Mouse (Mus musculus): ENCODE data around the gene Bcar3. TPM values are rescaled to one million over a fixed set of nuclear protein-coding genes. Genes with fewer than 3 reads are reported as not detected.
A peak's percentile ranks its signal among the peaks of the same experiment; 100 is the strongest.

The Bcar3 gene
- polyA plus RNA-seq, 1 experiment from 2014 or later, result 13.8 TPM

DNA sequence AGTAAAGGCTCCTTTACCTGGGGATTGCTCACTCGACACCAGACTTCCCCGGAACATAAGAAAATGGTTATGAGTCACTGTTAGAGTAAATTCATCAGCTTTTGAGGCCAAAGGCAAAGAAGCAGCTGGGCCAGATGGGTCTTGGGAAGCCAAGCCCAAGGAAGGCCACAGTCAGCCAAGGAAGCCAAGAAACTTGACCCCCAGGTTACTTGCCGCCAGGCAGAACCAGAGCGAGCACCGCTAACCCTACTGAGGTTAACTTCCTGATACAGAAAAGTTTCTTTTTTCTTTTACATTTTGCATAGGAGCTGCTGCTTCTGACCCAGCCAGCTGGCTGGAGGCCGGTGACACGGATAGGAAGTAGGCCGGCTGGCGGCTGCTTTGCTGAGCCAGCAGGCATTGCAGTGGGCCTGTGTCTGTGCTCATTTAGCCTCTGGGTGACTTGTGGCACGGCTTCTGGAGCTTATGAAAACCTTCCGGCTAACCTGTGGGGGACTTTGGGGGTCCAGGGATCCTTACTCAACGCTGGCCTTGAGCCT, 100.0 kb downstream of the Bcar3 start:
- no peak overlapping the region for H3K27ac ChIP-seq
- H3K4me1 ChIP-seq, result peaks cover 7% of the 10 kb centered on the region; the same call in 1 of the 2 replicates
- H3K4me2 ChIP-seq, result no peak overlapping the region
- ATAC-seq (replicated peaks; ENCODE audit: low FRiP score), result no peak
- 76% methylated on average over 12 of the region's 12 CpGs for WGBS
- no peak overlapping the region for H3K9ac ChIP-seq
- no peaks in the 10 kb centered on the region for H3K27me3 ChIP-seq
- H3K36me3 ChIP-seq, result no peaks in the 10 kb centered on the region
- H3K9me3 ChIP-seq (replicated peaks), result no peaks in the 10 kb centered on the region
- H3K4me3 ChIP-seq (replicated peaks), result no peak overlapping the region

DNA sequence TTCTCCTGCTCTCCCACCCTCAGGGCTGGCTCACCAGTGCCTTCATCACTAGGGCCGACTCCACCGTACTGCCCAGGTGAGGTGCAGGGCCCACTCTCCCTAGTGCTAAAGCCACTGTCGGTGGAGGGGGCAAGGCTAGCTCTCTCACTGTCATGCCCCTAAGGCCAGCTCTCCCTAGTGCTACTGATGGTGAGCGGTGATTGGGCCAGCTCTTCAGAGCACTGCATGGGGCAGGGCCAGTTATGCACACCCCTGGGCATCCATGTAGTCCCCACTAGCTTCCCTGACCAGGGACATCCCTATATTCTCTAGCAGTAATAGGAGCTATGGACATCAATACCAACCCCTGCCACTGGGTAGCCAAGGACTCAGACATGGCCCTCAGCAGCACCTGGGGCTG, 103.0 kb downstream of the Bcar3 start:
- ATAC-seq (replicated peaks; ENCODE audit: low FRiP score), result peak; percentile 50; the same call in 1 of the 2 replicates
- WGBS, result 88% methylated on average over 4 of the region's 4 CpGs
- no peaks in the 10 kb centered on the region for H3K27me3 ChIP-seq
- H3K9ac ChIP-seq, result no peak overlapping the region
- no peak overlapping the region for H3K27ac ChIP-seq
- H3K36me3 ChIP-seq, result no peaks in the 10 kb centered on the region
- no peaks in the 10 kb centered on the region for H3K9me3 ChIP-seq (replicated peaks)
- H3K4me3 ChIP-seq (replicated peaks), result no peak overlapping the region
- H3K4me2 ChIP-seq, result no peak overlapping the region
- H3K4me1 ChIP-seq, result peaks cover 15% of the 10 kb centered on the region

DNA sequence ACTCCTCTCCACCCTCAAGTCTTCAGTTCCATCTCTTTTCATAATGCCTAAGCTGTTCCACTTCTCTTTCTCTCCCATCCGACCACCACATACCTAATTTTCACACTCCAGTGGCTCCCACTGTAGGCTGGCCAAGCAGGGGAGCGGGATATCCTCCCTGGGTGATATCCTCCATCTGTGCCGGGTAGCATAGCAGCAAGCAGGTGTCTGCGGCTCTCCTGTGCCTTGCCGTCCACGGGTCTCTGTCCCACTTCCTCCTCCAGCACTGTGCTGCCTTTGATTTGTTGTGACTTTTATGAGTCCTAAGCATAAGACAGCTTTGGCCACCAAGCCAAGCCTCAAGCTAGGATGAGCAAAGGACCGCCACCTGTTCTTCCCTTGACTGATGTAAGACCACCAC, 103.5 kb downstream of the Bcar3 start:
- Histone ChIP-seq H3K4me2 (no peak overlapping the region), H3K27ac (no peak overlapping the region), H3K4me1 (peaks cover 19% of the 10 kb centered on the region), H3K27me3 (no peaks in the 10 kb centered on the region), H3K9me3 (replicated peaks) (no peaks in the 10 kb centered on the region), H3K4me3 (replicated peaks) (no peak overlapping the region), H3K9ac (no peak overlapping the region), H3K36me3 (no peaks in the 10 kb centered on the region)
- WGBS, result 62% methylated on average over 7 of the region's 7 CpGs
- ATAC-seq (replicated peaks; ENCODE audit: low FRiP score), result no peak

DNA sequence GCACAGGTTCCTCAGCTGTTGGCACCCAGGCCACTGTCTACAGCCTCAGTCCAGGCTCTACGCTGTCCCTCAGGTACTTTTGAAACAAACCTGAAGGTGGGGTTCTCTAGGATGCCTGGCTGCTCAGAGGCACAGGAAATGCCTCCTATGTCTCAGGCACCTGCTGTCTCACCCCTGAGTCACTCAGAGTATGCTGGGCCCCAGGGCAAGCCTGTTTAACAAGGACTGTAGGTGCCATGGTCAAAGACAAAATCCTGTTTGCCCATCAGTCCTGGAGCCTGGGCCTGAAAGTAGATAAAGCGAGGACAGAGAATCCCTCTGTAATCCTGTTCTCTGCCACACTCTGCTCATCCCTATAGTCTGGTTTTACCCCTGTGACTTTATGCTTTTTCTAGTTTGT, 107.1 kb downstream of the Bcar3 start:
- no peaks in the 10 kb centered on the region for H3K9me3 ChIP-seq (replicated peaks)
- 89% methylated on average over 2 of the region's 2 CpGs for WGBS
- no peaks in the 10 kb centered on the region for H3K27me3 ChIP-seq
- H3K4me1 ChIP-seq, result peaks cover 11% of the 10 kb centered on the region
- no peak overlapping the region for H3K27ac ChIP-seq
- no peak overlapping the region for H3K4me2 ChIP-seq
- no peak overlapping the region for H3K9ac ChIP-seq
- ATAC-seq (replicated peaks; ENCODE audit: low FRiP score), result no peak
- no peaks in the 10 kb centered on the region for H3K36me3 ChIP-seq
- H3K4me3 ChIP-seq (replicated peaks), result no peak overlapping the region

DNA sequence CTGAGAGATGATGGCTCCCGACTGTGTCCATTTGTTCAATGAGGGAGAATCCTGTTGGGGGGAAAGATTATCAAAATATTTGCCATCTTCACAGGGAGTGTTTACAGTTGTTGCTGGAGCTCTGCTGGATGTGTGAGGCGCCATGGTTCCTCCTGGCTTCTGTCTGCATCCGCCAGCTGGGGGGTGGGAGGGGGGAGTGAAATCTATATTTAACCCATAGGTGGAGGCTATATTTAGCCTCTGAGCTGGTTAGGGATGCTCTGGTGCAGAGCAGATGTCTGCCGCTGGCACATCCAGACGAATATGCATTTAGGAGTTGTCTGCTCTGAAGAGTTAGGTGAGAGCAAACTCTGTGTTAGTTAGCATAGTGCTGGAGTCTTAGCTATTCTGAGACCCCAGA, 108.2 kb downstream of the Bcar3 start:
- Histone ChIP-seq H3K36me3 (no peaks in the 10 kb centered on the region), H3K27ac (no peak overlapping the region), H3K9me3 (replicated peaks) (no peaks in the 10 kb centered on the region), H3K9ac (no peak overlapping the region), H3K27me3 (no peaks in the 10 kb centered on the region), H3K4me3 (replicated peaks) (no peak overlapping the region), H3K4me2 (no peak overlapping the region), H3K4me1 (peaks cover 17% of the 10 kb centered on the region)
- WGBS, result 43% methylated on average over 5 of the region's 5 CpGs
- no peak for ATAC-seq (replicated peaks; ENCODE audit: low FRiP score)

DNA sequence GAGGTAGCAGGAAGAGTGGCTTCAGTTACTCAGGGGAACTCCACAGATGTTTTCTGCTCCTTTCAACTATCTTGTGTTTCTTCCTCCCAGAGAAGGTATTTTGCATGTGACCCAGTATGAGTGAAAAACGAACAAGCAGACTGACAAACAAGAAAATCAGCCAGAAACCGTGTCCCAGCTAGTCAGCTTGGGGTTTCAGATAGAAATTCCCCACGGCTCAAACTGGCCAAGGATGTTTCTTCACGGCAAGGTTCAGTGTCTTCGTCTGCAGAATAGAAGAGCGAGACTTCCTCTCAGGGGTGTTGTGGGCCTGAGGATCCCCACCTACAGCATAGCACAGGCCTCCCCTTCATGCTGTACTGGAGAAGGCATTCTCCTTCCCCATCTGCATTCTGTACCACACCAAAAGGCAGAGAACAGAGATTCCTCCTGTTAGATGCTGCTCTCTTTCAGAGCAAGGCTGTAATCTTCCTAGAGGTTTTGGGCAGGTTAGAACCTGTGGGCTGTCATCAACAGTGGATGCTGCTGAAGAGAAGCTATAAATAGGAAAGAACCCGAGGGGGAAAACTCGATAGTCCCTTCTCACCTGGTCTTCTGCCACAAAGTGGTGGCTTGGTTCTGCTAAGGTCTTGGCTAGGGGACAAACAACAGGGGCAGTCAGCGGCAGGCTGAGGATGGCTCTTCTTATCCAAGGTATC, 110.1 kb downstream of the Bcar3 start:
- H3K4me2 ChIP-seq, result no peak overlapping the region

DNA sequence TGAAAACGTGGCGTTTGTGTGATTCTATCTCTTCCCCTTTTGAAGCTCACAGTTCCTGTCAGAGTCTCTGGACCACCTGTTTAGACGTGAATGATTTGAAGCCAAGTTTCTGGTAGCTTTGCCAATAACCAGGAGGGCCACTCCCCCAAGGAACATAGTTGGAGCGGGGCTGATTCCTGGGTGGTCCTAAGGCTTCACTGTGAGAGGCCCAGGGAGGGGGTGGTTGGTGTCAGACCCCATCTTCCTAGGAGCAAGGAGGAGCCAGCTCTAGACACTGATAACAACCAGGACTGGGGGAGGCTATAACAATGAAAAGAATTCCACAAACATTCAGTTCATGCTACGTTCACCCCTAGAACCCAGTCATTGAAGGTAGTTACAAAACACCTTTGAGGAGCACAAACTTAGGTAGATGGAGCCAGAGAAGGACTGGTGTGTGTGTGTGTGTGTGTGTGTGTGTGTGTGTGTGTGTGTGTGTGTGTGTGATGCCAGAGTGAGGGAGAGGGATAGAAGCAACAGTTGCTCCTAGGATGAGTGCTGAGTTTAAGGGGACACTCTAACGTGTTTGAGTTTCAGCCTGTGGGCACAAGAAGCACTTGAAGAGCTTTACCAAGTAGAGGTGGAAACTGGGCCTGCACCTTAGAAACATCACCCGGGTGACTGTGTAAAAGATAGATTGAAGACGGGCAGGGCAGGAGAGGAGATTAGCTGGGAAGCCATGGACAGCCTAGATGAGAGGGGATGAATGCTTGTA, 111.4 kb downstream of the Bcar3 start:
- 58% methylated on average over 8 of the region's 8 CpGs for WGBS
- H3K27ac ChIP-seq, result no peak overlapping the region
- no peak for ATAC-seq (replicated peaks; ENCODE audit: low FRiP score)

More for the DNA sequence above, 110.1 kb downstream of the Bcar3 start:
- Histone ChIP-seq H3K27ac (no peak overlapping the region), H3K4me1 (peaks cover 20% of the 10 kb centered on the region), H3K36me3 (no peaks in the 10 kb centered on the region), H3K4me3 (replicated peaks) (no peak overlapping the region), H3K27me3 (no peaks in the 10 kb centered on the region), H3K9me3 (replicated peaks) (no peaks in the 10 kb centered on the region), H3K9ac (no peak overlapping the region)
- WGBS, result 74% methylated on average over 9 of the region's 9 CpGs
- no peak for ATAC-seq (replicated peaks; ENCODE audit: low FRiP score)

DNA sequence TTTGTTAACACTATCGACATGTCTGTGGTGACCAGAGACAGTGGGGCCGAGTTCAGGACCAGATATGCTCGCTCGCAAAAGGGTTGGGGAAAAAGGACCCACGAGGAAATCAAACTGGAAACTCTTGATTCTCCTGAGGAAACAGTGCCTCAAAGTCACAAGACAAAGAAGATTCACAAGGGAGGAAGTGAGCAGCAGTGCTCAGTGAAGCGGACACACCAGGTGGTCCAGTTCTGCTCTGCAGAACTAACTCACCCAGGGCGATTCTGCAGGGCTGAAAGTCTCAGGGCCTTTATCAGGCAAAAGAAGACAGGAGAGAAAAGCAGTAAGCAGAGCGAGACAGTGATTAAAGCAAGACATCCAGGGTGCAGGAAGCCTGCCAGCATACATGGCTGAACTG, 112.5 kb downstream of the Bcar3 start:
- Histone ChIP-seq H3K4me2 (no peak overlapping the region), H3K9me3 (replicated peaks) (no peaks in the 10 kb centered on the region), H3K4me1 (peaks cover 22% of the 10 kb centered on the region), H3K4me3 (replicated peaks) (no peak overlapping the region), H3K27me3 (no peaks in the 10 kb centered on the region), H3K9ac (no peak overlapping the region), H3K27ac (no peak overlapping the region), H3K36me3 (no peaks in the 10 kb centered on the region)
- no peak for ATAC-seq (replicated peaks; ENCODE audit: low FRiP score)
- 67% methylated on average over 8 of the region's 8 CpGs for WGBS

More for the DNA sequence above, 111.4 kb downstream of the Bcar3 start:
- H3K9ac ChIP-seq, result no peak overlapping the region
- H3K4me3 ChIP-seq (replicated peaks), result no peak overlapping the region
- no peaks in the 10 kb centered on the region for H3K9me3 ChIP-seq (replicated peaks)
- H3K27me3 ChIP-seq, result no peaks in the 10 kb centered on the region
- H3K36me3 ChIP-seq, result no peaks in the 10 kb centered on the region
- no peak overlapping the region for H3K4me2 ChIP-seq
- peaks cover 22% of the 10 kb centered on the region for H3K4me1 ChIP-seq

DNA sequence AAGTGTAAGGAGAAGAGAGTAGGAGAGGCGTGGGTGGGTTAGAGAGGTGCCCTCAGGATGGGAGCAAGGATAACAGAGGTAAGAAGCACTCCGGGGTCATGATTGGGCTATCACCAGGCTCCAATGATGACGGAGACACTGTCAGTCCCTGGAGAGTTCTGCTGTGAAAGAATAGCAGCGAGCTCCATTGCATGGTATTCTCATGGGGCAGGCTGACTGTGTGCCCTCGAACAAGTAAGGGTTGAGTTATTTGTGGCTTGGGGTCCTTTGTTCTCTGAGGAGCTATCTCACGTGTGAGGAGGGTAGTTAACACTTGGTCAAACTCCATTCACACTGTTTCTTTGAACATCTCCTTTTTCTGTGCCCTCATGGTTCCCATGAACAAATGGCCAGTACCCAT, 113.8 kb downstream of the Bcar3 start:
- Histone ChIP-seq H3K4me3 (replicated peaks) (no peak overlapping the region), H3K4me1 (peaks cover 14% of the 10 kb centered on the region), H3K27ac (no peak overlapping the region), H3K9me3 (replicated peaks) (no peaks in the 10 kb centered on the region), H3K27me3 (peaks cover 3% of the 10 kb centered on the region; the same call in 1 of the 2 replicates), H3K9ac (no peak overlapping the region), H3K36me3 (no peaks in the 10 kb centered on the region), H3K4me2 (no peak overlapping the region)
- ATAC-seq (replicated peaks; ENCODE audit: low FRiP score), result no peak
- WGBS, result 75% methylated on average over 6 of the region's 6 CpGs

DNA sequence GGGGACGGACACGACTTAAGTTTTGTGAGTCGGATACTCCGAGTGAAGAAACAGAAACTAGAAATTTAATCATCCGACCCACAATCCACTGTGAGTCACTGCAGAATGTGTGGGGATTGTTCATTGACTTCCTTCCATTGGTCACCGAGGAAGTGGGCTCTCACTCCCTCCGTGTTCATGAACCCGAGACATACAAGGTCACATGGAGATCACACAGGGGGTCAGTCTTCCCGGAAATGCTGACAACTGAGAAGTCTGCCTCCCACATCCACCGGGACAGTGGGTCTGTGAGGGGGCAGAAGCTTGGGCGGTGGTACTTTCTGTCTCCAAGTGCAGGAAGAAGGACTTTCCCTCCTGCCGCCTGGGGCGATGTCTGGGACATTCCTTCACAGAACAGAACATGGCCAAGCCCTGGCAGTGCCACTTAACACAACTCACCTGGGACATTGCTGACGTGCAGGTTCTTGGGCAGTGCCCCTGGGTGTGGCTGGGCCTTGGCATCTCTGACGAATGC, 114.9 kb downstream of the Bcar3 start:
- Histone ChIP-seq H3K27ac (no peak overlapping the region; the same call in 1 of the 2 replicates), H3K4me1 (peaks cover 17% of the 10 kb centered on the region), H3K9me3 (replicated peaks) (no peaks in the 10 kb centered on the region), H3K4me2 (peak overlapping the region; percentile 37), H3K4me3 (replicated peaks) (no peak overlapping the region), H3K27me3 (peaks cover 3% of the 10 kb centered on the region; the same call in 1 of the 2 replicates), H3K9ac (no peak overlapping the region), H3K36me3 (no peaks in the 10 kb centered on the region)
- peak; percentile 40; the same call in 1 of the 2 replicates for ATAC-seq (replicated peaks; ENCODE audit: low FRiP score)
- 31% methylated on average over 15 of the region's 15 CpGs for WGBS

DNA sequence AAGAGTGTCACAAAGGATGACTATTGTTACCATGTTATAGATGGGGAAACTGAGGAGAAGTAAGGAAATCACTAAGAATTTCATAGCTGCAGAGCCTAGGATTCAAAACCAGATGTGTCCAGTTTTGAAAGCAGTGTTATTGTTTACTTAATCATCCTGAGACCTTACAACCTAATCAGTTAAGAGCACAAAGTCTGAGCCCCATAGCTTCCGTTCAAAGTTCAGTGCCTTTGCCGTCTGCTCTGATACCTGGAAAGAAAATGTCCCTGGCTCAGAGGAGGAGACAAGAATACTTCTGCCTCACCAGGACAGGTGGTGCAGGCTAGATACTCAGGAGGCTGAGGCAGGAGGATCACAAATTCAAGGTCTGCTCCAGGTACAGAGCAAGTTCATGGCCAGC, 117.7 kb downstream of the Bcar3 start:
- peaks cover 27% of the 10 kb centered on the region for H3K4me1 ChIP-seq
- H3K27me3 ChIP-seq, result peaks cover 3% of the 10 kb centered on the region; the same call in 1 of the 2 replicates
- no peak overlapping the region for H3K4me3 ChIP-seq (replicated peaks)
- no peaks in the 10 kb centered on the region for H3K36me3 ChIP-seq
- WGBS, result 77% methylated on average over 2 of the region's 2 CpGs
- no peak overlapping the region for H3K4me2 ChIP-seq
- ATAC-seq (replicated peaks; ENCODE audit: low FRiP score), result no peak
- no peak overlapping the region for H3K9ac ChIP-seq
- H3K9me3 ChIP-seq (replicated peaks), result no peaks in the 10 kb centered on the region
- H3K27ac ChIP-seq, result no peak overlapping the region

Data from kidney, embryonic 15.5 days (tissue).